Comparison of ENCODE assay signal across 8 mouse cellular contexts in the genomic region with DNA sequence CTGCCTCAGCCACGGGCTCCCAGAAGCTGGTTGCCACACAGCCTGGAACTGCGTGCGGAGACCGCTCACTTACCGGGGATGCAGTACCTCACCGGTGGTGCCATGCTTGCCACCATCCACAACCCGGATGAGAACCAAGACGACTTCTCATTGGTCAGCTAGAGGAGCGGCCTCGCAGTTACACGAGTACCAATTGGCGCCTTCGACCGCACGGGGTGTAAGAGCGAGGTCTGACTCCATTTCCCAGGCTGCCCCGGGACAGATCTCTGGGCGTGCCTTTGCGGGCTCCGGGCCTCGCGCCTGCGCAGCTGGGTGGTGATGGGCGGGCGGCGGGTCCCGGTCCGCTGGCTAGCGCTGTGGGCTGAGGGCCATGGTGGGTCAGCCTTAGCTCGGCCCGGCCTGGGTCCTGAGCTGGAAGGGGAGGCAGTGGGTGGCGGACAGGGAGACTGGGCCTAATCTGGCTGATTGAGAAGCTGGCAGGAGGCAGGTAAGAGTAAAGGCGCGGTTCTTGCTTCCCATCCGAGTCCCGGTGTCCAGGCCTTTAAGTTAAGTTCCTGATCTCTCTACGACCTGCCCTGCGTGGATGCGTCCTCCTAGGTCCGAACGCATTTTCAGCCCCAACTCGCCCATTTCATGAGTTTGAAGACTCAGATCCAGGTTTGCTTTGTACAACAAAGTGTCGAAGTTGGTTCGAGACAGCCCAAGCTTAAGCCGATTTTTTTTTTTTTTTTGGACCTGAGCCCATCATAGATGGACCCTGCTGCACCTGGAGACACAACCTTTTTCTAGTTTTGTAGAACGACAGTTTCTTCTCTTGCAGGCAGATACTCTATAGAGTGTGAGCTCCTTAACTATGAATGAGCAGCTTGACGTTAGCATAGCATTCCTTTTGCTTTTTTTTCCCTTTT. TPM values are rescaled to one million over a fixed set of nuclear protein-coding genes. Genes with fewer than 3 reads are reported as not detected.
DNase-seq lines count a peak whose midpoint lies in the region; ATAC-seq lines count a peak whose summit lies in the region.

A gene (minus strand): TSS at position 245 of the 908 bp plus-strand sequence.
A gene (plus strand): TSS at position 302 of the 908 bp plus-strand sequence.

- no peaks in the 10 kb centered on the region for H3K9me3 ChIP-seq in heart, embryonic 13.5 days
- no peaks in the 10 kb centered on the region for H3K9me3 ChIP-seq in liver, embryonic 12.5 days (replicated peaks)
- H3K9me3 ChIP-seq in stomach, embryonic 15.5 days: no peaks in the 10 kb centered on the region

- H3K27ac ChIP-seq in brown adipose tissue, adult 24 weeks (replicated peaks; ENCODE audit: low read depth, low read length): 0 out of 2 replicates have a peak within 1 kb of the TSS, but pooled peaks have one; percentile 35
- H3K27ac ChIP-seq in heart, embryonic 13.5 days (replicated peaks): peak within 1 kb of the TSS; percentile 51; the same call in 1 of the 2 replicates
- H3K27ac ChIP-seq in liver, embryonic 12.5 days: peak within 1 kb of the TSS; percentile 74
- peak within 1 kb of the TSS; percentile 17 for H3K27ac ChIP-seq in stomach, embryonic 15.5 days

- peaks cover 53% of the 10 kb centered on the region for H3K36me3 ChIP-seq in heart, embryonic 13.5 days
- peaks cover 53% of the 10 kb centered on the region for H3K36me3 ChIP-seq in liver, embryonic 12.5 days
- H3K36me3 ChIP-seq in stomach, embryonic 15.5 days: peaks cover 8% of the 10 kb centered on the region; the same call in 1 of the 2 replicates

- WGBS in heart, embryonic 13.5 days: under 1% methylated on average over 47 of the region's 47 CpGs
- under 1% methylated on average over 47 of the region's 47 CpGs for WGBS in liver, embryonic 12.5 days (ENCODE audit: insufficient replicate concordance)
- WGBS in stomach, embryonic 15.5 days: under 1% methylated on average over 47 of the region's 47 CpGs

- peak within 1 kb of the TSS; percentile 94 for H3K4me2 ChIP-seq in heart, embryonic 13.5 days
- peak within 1 kb of the TSS; percentile 80 for H3K4me2 ChIP-seq in liver, embryonic 12.5 days
- peak within 1 kb of the TSS; percentile 75 for H3K4me2 ChIP-seq in stomach, embryonic 15.5 days

- H3K9ac ChIP-seq in heart, embryonic 13.5 days: peak within 1 kb of the TSS; percentile 92
- peak within 1 kb of the TSS; percentile 84 for H3K9ac ChIP-seq in liver, embryonic 12.5 days
- peak within 1 kb of the TSS; percentile 79 for H3K9ac ChIP-seq in stomach, embryonic 15.5 days

- H3K4me1 ChIP-seq in brown adipose tissue, adult 24 weeks (ENCODE audit: control insufficient read depth, insufficient read depth, insufficient read length, low read length): peaks cover 4% of the 10 kb centered on the region; the same call in 1 of the 2 replicates
- H3K4me1 ChIP-seq in heart, embryonic 13.5 days: peaks cover 23% of the 10 kb centered on the region
- peaks cover 24% of the 10 kb centered on the region for H3K4me1 ChIP-seq in liver, embryonic 12.5 days
- peaks cover 7% of the 10 kb centered on the region for H3K4me1 ChIP-seq in stomach, embryonic 15.5 days

- DNase-seq in CD4-positive, CD25-positive, alpha-beta regulatory T cell, adult 2 months (ENCODE audit: low read depth, low spot score): peak; percentile 98
- DNase-seq in fat pad, adult 2 months (ENCODE audit: extremely low read depth, low read depth, low spot score): peak; percentile 74
- peak; percentile 99 for DNase-seq in kidney, postnatal 10 days
- peak; percentile 98 for DNase-seq in natural killer cell, adult 2 months (ENCODE audit: low spot score in 2 of 2)

- no peaks in the 10 kb centered on the region for H3K27me3 ChIP-seq in heart, embryonic 13.5 days (replicated peaks)
- no peaks in the 10 kb centered on the region for H3K27me3 ChIP-seq in liver, embryonic 12.5 days (replicated peaks)
- no peaks in the 10 kb centered on the region for H3K27me3 ChIP-seq in stomach, embryonic 15.5 days (replicated peaks)

- H3K4me3 ChIP-seq in brown adipose tissue, adult 24 weeks (ENCODE audit: insufficient read depth, low read depth, low read length): peak within 1 kb of the TSS; percentile 84
- peak within 1 kb of the TSS; percentile 89 for H3K4me3 ChIP-seq in heart, embryonic 13.5 days
- peak within 1 kb of the TSS; percentile 93 for H3K4me3 ChIP-seq in liver, embryonic 12.5 days
- H3K4me3 ChIP-seq in stomach, embryonic 15.5 days (replicated peaks): peak within 1 kb of the TSS; percentile 80

- ATAC-seq in heart, embryonic 13.5 days (ENCODE audit: extremely low read depth, insufficient number of reproducible peaks, low FRiP score, low TSS enrichment): peak; percentile 98
- ATAC-seq in liver, embryonic 12.5 days: peak; percentile 99
- peak; percentile 100 for ATAC-seq in stomach, embryonic 15.5 days (ENCODE audit: insufficient read depth, low FRiP score, low read depth)

RNA-seq across cellular contexts. Expression of the first gene that starts in this region (rescaled TPM):
- 21.6 and 24.3 TPM in 2 replicates for polyA plus RNA-seq in brown adipose tissue, adult 24 weeks (2012; ENCODE audit: insufficient read depth, insufficient read length, missing spikeins)
- 46.5 and 47.1 TPM in 2 replicates for polyA plus RNA-seq in heart, embryonic 13.5 days (2015; fragmentation: Nextera tagmentation; extraction: Ambion mirVana)
- 72.7 and 75.0 TPM in 2 replicates for polyA plus RNA-seq in liver, embryonic 12.5 days (2016; fragmentation: Nextera tagmentation; extraction: Ambion mirVana)
- polyA plus RNA-seq in stomach, embryonic 15.5 days (2015; fragmentation: Nextera tagmentation; extraction: Ambion mirVana): 70.3 and 75.3 TPM in 2 replicates

RNA-seq across cellular contexts. Expression of the second gene that starts in this region (rescaled TPM):
- 6.6 and 10.9 TPM in 2 replicates for polyA plus RNA-seq in brown adipose tissue, adult 24 weeks (2012; ENCODE audit: insufficient read depth, insufficient read length, missing spikeins)
- 55.3 and 57.5 TPM in 2 replicates for polyA plus RNA-seq in heart, embryonic 13.5 days (2015; fragmentation: Nextera tagmentation; extraction: Ambion mirVana)
- polyA plus RNA-seq in liver, embryonic 12.5 days (2016; fragmentation: Nextera tagmentation; extraction: Ambion mirVana): 47.3 and 48.1 TPM in 2 replicates
- 73.4 and 82.2 TPM in 2 replicates for polyA plus RNA-seq in stomach, embryonic 15.5 days (2015; fragmentation: Nextera tagmentation; extraction: Ambion mirVana)

Comparison
In these comparisons a context has a peak if more than half of its experiments do, and no peak if none do; other contexts are left out.
1. Peak in every context shown above with its lines: DNase-seq, ATAC-seq, H3K4me3 ChIP-seq and H3K27ac ChIP-seq.
2. H3K27ac ChIP-seq: peak in every context shown above with its lines; median percentile 74 in liver, embryonic 12.5 days; 51 in heart, embryonic 13.5 days; 35 in brown adipose tissue, adult 24 weeks; 17 in stomach, embryonic 15.5 days.